Mouse (Mus musculus) embryonic facial prominence, embryonic 10.5 days (tissue): ENCODE data around the gene Rbm39. TPM values are rescaled to one million over a fixed set of nuclear protein-coding genes. Genes with fewer than 3 reads are reported as not detected.

Experiments used
- DNase-seq: peaks from one replicate; pipeline ENCODE4 v3.0.0-alpha.2; 2017; ENCODE audit warnings: low spot score
- H3K27ac ChIP-seq: fragments of 300-500 bp; sonication (generic); replicated peaks from 2 replicates; pipeline ENCODE4 v1.5.1; 2016; ENCODE audit warnings: mild to moderate bottlenecking
- H3K27me3 ChIP-seq: fragments of 300-500 bp; sonication (generic); replicated peaks from 2 replicates; pipeline ENCODE4 v1.6.1; 2016; ENCODE audit warnings: low read depth, mild to moderate bottlenecking; ENCODE audit not compliant: poor library complexity, severe bottlenecking
- H3K36me3 ChIP-seq: fragments of 300-500 bp; sonication (generic); replicated peaks from 2 replicates; pipeline ENCODE4 v1.6.1; 2016; ENCODE audit warnings: mild to moderate bottlenecking, moderate library complexity
- H3K4me1 ChIP-seq: fragments of 300-500 bp; sonication (generic); 2 replicates; pipeline ENCODE4 v1.6.1; 2016
- H3K4me3 ChIP-seq: fragments of 300-500 bp; sonication (generic); 2 replicates; pipeline ENCODE4 v1.5.1; 2016; ENCODE audit warnings: mild to moderate bottlenecking, moderate library complexity
- H3K9me3 ChIP-seq: fragments of 300-500 bp; sonication (generic); 2 replicates; pipeline ENCODE4 v1.6.1; 2016; ENCODE audit warnings: mild to moderate bottlenecking
- WGBS: fragments of 180-500 bp; shearing (Covaris S2); methylation state at CpG from one replicate; pipeline ENCODE4 v1.1.7; 2016; 5-methylcytosine and 5-hydroxymethylcytosine counted together
- polyA plus RNA-seq: library from polyadenylated mRNA; unstranded; fragments of >200 nt; fragmentation: Nextera tagmentation; extraction: Ambion mirVana; gene quantifications from 2 replicates; pipeline ENCODE4 v1.2.1, GENCODE M21; 2016

Gene Rbm39
- 557 and 577 TPM in 2 replicates for polyA plus RNA-seq

- peak within 1 kb of the TSS; percentile 99 for H3K27ac ChIP-seq
- H3K4me3 ChIP-seq = peak within 1 kb of the TSS; percentile 78
- H3K9me3 ChIP-seq = no peaks in the 10 kb centered on the region
- H3K27me3 ChIP-seq = no peaks in the 10 kb centered on the region
- H3K36me3 ChIP-seq = peaks cover 38% of the 10 kb centered on the region
- under 1% methylated on average over 47 of the region's 47 CpGs for WGBS
- peaks cover 27% of the 10 kb centered on the region for H3K4me1 ChIP-seq
- peak; percentile 100 for DNase-seq
These were observed at the start of gene Rbm39 for GRCm38 (mm10) chr2:156180094-156180821. TSS of gene Rbm39 (minus strand) at chr2:156180238.

GRCm38 (mm10) chr2:156229171-156229570, 49.1 kb upstream of the Rbm39 start:
- Histone ChIP-seq H3K9me3 (no peaks in the 10 kb centered on the region), H3K27ac (no peak overlapping the region), H3K4me1 (peaks cover 16% of the 10 kb centered on the region), H3K4me3 (no peak overlapping the region), H3K36me3 (peaks cover 85% of the 10 kb centered on the region), H3K27me3 (no peaks in the 10 kb centered on the region)
- 96% methylated on average over 1 of the region's 1 CpGs for WGBS
- DNase-seq = no peak

- DNase-seq = no peak
- H3K36me3 ChIP-seq = peaks cover 94% of the 10 kb centered on the region
- WGBS = 92% methylated on average over 1 of the region's 1 CpGs
- no peaks in the 10 kb centered on the region for H3K9me3 ChIP-seq
- peaks cover 4% of the 10 kb centered on the region for H3K4me1 ChIP-seq
- no peaks in the 10 kb centered on the region for H3K27me3 ChIP-seq
- no peak overlapping the region for H3K27ac ChIP-seq
- H3K4me3 ChIP-seq = no peak overlapping the region
These were observed 47.7 kb upstream of the Rbm39 start for GRCm38 (mm10) chr2:156227689-156228088.

GRCm38 (mm10) chr2:156224043-156224442, 44.0 kb upstream of the Rbm39 start:
- Histone ChIP-seq H3K4me3 (no peak overlapping the region), H3K9me3 (no peaks in the 10 kb centered on the region), H3K27ac (no peak overlapping the region), H3K27me3 (no peaks in the 10 kb centered on the region), H3K36me3 (peaks cover 80% of the 10 kb centered on the region), H3K4me1 (no peaks in the 10 kb centered on the region)
- no peak for DNase-seq
- 93% methylated on average over 5 of the region's 5 CpGs for WGBS

- Histone ChIP-seq H3K27ac (no peak overlapping the region), H3K27me3 (no peaks in the 10 kb centered on the region), H3K4me1 (no peaks in the 10 kb centered on the region), H3K36me3 (peaks cover 71% of the 10 kb centered on the region), H3K4me3 (no peak overlapping the region), H3K9me3 (no peaks in the 10 kb centered on the region)
- DNase-seq = no peak
These were observed 42.1 kb upstream of the Rbm39 start for GRCm38 (mm10) chr2:156222100-156222499.

- H3K4me1 ChIP-seq = no peaks in the 10 kb centered on the region
- no peaks in the 10 kb centered on the region for H3K27me3 ChIP-seq
- H3K36me3 ChIP-seq = peaks cover 56% of the 10 kb centered on the region
- no peak for DNase-seq
- H3K4me3 ChIP-seq = no peak overlapping the region
- 82% methylated on average over 1 of the region's 1 CpGs for WGBS
- no peaks in the 10 kb centered on the region for H3K9me3 ChIP-seq
- no peak overlapping the region for H3K27ac ChIP-seq
These were observed 37.7 kb upstream of the Rbm39 start for GRCm38 (mm10) chr2:156217786-156218185.

DNA sequence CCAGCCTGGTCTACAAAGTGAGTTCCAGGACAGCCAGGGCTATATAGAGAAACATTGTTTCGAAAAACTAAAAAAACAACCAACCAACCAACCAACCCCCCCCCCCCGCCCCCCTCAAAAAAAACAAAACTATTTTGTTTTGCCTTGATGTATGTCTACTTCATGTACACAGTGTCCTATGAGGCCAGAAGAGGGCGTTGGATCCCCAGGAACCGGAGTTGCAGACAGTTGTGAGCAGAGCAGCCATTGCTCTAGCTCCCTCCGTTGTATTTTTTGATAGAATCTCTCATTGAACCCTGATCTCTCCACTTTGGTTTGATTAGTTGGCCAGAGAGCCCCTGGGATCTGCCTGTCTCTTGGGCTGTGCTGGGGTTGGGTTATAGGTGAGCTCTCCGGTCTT, 23.9 kb upstream of the Rbm39 start:
- no peak overlapping the region for H3K4me3 ChIP-seq
- 93% methylated on average over 6 of the region's 6 CpGs for WGBS
- peaks cover 89% of the 10 kb centered on the region for H3K36me3 ChIP-seq
- no peaks in the 10 kb centered on the region for H3K9me3 ChIP-seq
- DNase-seq = no peak
- H3K27ac ChIP-seq = no peak overlapping the region
- H3K27me3 ChIP-seq = no peaks in the 10 kb centered on the region
- H3K4me1 ChIP-seq = peaks cover 20% of the 10 kb centered on the region

DNA sequence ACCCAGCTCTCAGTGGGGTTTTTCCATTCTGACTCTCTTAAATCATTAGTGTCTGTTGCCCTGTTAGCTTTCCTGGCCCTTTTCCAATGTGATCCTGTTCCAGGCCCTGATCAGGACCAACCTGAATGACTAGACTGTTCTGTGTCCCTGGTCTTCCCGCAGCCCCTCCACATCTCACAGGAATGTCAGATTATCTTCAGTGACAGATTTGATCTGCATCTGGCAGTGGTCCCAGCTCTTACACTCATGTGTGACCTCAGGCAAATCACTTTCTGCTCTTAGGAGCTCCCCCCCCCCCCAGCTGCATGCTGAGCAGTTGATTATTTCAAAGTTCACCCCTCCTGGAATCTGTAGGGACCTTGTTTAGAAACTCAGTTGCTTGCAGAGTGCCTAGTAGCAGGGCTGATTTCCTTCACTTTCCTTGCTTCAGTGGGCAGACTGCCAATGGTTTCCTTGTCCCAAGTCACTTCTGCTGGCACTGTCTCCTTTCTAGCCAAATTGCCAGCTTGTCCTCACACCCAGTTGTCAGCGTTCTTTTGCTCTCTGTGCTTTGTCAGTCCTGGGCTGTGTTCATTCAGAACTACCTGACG, 22.9 kb upstream of the Rbm39 start:
- Histone ChIP-seq H3K4me3 (no peak overlapping the region), H3K36me3 (peaks cover 87% of the 10 kb centered on the region), H3K4me1 (peaks cover 29% of the 10 kb centered on the region), H3K27ac (no peak overlapping the region), H3K9me3 (no peaks in the 10 kb centered on the region), H3K27me3 (no peaks in the 10 kb centered on the region)
- 77% methylated on average over 3 of the region's 3 CpGs for WGBS
- no peak for DNase-seq

GRCm38 (mm10) chr2:156201486-156201885, 21.4 kb upstream of the Rbm39 start:
- WGBS = 96% methylated on average over 4 of the region's 4 CpGs
- H3K27me3 ChIP-seq = no peaks in the 10 kb centered on the region
- H3K36me3 ChIP-seq = peaks cover 74% of the 10 kb centered on the region
- H3K4me3 ChIP-seq = no peak overlapping the region
- no peak overlapping the region for H3K27ac ChIP-seq
- DNase-seq = no peak
- H3K9me3 ChIP-seq = no peaks in the 10 kb centered on the region
- H3K4me1 ChIP-seq = peaks cover 39% of the 10 kb centered on the region

DNA sequence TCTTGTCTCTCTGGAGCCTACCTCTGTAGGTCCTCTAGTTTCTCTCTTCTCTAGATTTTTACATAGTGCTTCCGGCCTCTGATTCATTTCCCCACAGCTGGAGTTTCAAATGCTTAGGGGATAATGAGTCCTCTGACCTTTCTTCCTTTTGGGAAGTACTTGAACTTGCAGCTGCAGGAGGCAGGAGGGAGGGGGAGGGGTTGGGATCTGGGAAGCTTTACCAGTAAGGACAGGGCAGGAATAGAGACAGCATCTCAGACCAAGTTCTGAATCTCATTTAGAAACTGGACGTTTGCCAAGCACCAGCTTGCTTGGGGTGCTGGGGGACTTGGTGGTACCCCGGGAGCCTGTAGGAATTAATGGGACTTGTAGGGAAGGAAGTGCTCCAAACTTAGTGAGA, 19.9 kb upstream of the Rbm39 start:
- Histone ChIP-seq H3K9me3 (no peaks in the 10 kb centered on the region), H3K27ac (no peak overlapping the region), H3K36me3 (peaks cover 61% of the 10 kb centered on the region), H3K4me1 (peaks cover 47% of the 10 kb centered on the region), H3K4me3 (no peak overlapping the region; the same call in 1 of the 2 replicates), H3K27me3 (no peaks in the 10 kb centered on the region)
- peak; percentile 35 for DNase-seq
- 73% methylated on average over 3 of the region's 3 CpGs for WGBS

GRCm38 (mm10) chr2:156197129-156197911, 17.3 kb upstream of the Rbm39 start:
- H3K4me3 ChIP-seq = peak overlapping the region; percentile 82
- H3K9me3 ChIP-seq = no peaks in the 10 kb centered on the region
- DNase-seq = no peak
- H3K27me3 ChIP-seq = no peaks in the 10 kb centered on the region
- peak overlapping the region; percentile 97 for H3K27ac ChIP-seq
- H3K36me3 ChIP-seq = peaks cover 36% of the 10 kb centered on the region
- peaks cover 42% of the 10 kb centered on the region for H3K4me1 ChIP-seq
- 5% methylated on average over 17 of the region's 17 CpGs for WGBS

- Histone ChIP-seq H3K27me3 (no peaks in the 10 kb centered on the region), H3K4me1 (peaks cover 44% of the 10 kb centered on the region), H3K27ac (peak within 1 kb of the TSS; percentile 97), H3K4me3 (peak within 1 kb of the TSS; percentile 82), H3K9me3 (no peaks in the 10 kb centered on the region), H3K36me3 (peaks cover 30% of the 10 kb centered on the region)
- under 1% methylated on average over 88 of the region's 88 CpGs for WGBS
- DNase-seq = peak; percentile 99
These were observed 16.5 kb upstream of the Rbm39 start, which contains the start of gene Phf20 for GRCm38 (mm10) chr2:156196302-156197128. TSS of gene Phf20 (plus strand) at chr2:156196466.
